Mouse (Mus musculus): ENCODE measurements around the gene Tmem234.

Tmem234 gene

DNA sequence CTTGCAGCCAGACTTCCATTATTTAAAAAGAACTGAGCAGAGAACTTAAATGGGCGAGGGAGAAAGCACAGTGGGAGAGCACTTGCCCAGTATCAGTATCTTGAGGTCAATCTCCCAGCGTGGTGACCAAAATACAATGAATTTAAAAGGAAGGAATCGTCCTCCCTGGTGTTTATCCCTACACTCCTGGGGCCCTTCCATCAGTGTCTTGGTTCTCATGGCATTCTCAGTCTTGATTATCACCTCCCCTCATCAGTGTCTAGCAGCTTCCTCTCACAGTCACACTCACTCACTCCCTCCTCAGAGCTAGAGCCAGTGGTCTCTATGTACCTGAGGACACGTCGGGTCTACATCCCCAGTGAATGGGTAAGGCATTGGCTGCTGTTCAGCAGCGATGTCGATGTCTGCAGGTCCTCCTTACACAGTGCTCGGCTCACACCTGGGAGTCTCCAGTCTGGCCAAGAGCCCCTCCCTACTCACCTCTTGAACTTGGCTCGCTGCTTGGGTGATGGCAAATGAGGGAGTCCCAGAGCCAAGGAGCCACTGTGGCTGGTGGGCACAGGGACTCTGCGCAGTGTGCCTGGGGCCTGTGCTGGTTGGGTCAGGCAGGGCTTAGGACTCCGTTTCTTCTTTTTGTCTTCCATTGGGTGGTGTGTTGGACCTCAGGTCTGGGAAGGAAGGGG lies 21.8 kb downstream of the Tmem234 start:
- no peak for DNase-seq (ENCODE audit: low spot score in 2 of 2)

DNA sequence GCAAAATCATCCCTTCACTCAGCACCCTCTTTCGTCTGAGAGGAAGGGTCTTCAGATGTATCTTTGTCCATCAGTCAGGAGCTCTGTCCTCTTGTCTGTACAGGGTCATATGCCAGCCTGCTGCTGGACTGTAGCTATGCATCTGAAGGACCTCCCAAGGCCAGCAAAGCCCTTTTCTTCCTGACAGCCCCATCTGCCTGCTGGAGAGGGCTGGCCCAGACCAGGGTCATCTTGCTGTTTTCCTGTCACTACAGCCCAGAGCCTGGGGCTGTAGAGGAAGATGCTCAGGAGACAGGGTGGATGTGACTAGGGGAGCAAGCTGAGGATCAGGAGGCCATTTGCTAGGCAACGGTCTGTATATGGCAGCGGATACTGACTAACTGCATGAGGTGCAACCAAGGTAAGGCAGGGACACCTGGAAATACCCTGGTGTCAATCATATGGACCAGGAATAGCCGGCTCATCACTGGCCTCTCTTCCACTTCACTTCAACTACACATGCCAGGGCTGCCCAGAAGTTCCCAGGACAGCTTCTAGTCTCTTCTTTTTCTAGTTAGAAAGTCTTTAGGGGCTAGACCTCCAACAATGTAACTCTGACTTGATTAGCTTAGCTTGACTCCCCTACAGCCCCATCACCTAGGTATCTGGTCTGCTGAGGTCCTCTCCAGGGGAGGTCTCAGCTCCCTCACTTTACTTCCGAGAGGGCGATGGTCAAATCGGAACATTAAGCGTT lies 22.5 kb downstream of the Tmem234 start:
- DNase-seq (ENCODE audit: low spot score in 2 of 2): no peak

- peak; percentile 34 to 52 for DNase-seq (ENCODE audit: low spot score in 2 of 2)
These were observed 23.2 kb downstream of the Tmem234 start, which contains the start of gene Ccdc28b for GRCm38 (mm10) chr4:129623681-129624091. TSS of gene Ccdc28b (minus strand) at chr4:129623947.

DNA sequence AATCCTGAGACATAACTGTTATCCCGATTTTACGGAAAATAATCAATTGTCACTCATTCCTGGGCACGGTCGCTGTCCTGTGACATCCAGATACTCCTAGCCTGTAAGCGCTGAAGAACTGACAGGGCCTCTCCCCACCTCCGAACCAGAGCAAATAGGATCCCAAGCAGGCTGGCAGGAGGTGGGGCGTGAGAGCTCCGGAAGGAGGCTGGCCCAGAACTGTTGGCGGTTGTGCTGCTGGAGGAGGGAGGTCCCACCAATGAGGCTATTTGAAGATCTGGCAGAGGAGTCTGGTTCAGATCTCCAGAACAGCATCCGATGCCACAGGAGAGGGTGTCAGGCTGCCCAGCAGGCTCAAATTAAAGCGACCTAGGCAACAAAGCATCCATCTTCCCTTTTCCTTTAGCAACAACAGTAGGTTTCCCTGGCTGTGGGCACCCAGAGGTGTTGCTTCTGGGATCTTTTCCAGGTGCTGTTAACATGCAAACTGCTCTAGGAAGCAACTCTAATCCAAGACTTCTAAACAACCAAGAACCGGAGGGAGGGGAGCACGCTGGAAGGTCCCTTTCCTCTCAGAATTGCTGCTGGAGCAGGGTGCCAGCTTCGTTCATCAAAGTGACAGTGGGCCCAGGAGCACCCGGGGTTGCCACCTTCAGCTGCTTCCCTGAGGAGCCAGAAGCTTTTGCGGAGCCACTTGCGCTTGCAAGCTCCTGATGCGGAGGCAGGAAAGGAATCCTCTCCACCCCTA lies 24.0 kb downstream of the Tmem234 start:
- peak; percentile 73 to 80 for DNase-seq (ENCODE audit: low spot score in 2 of 2)

- no peak for DNase-seq (ENCODE audit: low spot score in 2 of 2)
These were observed 24.5 kb downstream of the Tmem234 start for GRCm38 (mm10) chr4:129625029-129625370.

GRCm38 (mm10) chr4:129625496-129625895 lies 25.0 kb downstream of the Tmem234 start:
- DNase-seq (ENCODE audit: low spot score in 2 of 2): no peak

- no peak for DNase-seq (ENCODE audit: low spot score in 2 of 2)
These were observed 25.6 kb downstream of the Tmem234 start for GRCm38 (mm10) chr4:129626035-129626434.

DNA sequence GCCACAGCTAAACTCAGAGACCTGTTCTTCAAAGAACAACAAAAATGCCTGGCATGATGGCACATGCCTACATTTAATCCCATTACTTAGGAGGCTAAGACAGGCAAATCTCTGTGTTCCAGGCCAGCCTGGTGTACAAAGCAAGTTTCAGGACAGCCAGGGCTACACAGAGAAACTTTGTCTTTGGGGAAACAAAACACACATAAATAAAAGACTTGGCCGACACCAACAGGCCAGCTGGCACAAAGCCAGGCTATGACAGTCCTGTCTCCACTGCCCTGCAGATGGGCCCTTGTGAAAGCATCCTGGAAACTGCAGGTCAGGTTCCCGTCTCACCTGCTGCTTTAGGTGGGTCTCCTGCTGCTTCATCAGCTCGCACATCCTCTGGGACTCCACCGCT lies 30.5 kb downstream of the Tmem234 start:
- DNase-seq (ENCODE audit: low spot score in 2 of 2): no peak

- DNase-seq (ENCODE audit: low spot score in 2 of 2): no peak
These were observed 31.4 kb downstream of the Tmem234 start for GRCm38 (mm10) chr4:129631867-129632266.

- no peak for DNase-seq (ENCODE audit: low spot score in 2 of 2)
These were observed 33.4 kb downstream of the Tmem234 start for GRCm38 (mm10) chr4:129633852-129634251.

GRCm38 (mm10) chr4:129639221-129639620 lies 38.8 kb downstream of the Tmem234 start:
- DNase-seq (ENCODE audit: low spot score in 2 of 2): no peak

DNA sequence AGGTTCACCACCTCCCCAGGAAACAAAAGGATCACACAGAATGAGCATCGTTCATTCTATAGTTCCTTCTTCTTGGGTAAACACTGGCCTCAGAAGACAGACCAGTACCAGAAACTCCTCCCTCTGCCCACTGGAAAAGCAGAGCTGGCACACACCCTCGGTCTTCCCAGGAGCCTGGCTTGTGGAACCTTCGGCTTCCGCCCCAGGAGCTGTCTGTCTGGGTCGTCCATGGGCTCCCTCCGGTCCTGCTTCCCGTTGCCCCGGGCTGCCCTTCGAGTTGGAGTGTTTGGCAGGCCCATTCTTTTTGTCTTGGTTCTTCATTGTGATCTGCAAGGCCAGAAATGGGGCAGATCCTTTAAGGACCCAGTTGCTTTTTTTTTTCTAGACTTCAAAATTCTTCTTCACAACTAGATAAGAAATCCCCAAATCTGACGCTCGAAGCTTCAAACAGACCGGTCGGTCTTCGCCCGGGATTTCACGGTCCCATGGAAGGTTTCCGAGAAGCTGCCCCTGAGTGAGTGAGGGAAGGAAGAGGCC lies 39.7 kb downstream of the Tmem234 start:
- no peak for DNase-seq (ENCODE audit: low spot score in 2 of 2)

DNA sequence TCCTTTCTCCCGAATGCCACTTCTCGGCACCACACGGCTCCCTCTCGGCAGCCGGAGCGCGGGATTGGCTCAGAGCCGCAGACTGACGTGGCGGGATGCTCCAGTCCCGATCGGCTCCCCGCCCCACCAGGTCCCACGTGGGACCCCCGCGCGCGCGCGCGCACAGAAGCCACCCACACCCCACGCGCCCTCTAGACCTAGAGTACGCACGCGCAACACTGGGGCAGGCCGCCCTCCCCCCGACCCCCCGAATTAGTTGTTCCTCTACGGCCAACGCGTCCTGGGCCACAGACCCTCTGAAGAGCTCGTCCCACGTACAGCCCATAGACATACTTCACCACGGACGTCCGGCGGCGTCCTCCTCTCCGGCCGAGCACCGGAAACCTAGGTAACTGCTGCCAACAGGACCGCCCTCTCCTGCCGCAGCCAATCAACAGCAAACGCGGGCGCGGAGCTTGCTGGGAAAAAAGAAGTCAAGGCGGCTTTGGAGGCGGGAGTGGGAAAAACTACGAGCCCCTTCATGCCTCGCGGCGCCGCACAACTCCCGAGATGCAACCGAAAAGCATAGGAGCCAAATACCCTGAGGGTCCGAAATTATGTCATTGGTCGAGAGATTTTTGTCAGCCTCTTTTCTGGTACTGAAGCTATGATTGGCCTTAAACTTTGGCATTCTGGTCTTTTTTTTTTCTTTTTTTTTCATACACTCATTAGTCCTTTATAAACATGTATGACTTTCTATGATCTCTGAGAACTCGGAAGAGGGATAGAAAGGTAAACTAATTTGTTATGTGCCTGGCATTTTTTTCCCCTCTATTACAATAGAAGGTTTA lies 40.4 kb downstream of the Tmem234 start, which contains the start of gene Txlna:
Txlna (minus strand) TSS at position 428 of the 830 bp plus-strand sequence.
- DNase-seq (ENCODE audit: low spot score in 2 of 2): peak; percentile 94 to 96

DNA sequence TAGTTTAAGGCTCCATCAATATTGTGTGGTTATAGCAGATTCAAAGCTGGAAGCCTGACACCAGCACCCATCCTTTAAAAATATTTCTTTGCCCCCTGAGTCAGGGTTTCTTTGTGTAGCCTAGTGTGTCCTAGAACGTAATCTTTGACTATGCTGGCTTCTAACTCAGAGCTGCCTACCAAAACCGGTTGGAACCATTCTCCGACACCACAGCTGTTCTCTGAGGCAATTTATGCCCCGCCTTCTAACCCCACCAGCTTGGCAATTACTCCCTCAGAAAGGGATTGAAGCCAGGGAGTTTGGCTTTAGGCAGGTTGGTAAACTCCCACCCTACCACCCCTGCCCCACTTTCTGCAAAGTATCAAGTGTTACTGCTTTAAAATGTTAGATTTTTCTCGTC lies 41.3 kb downstream of the Tmem234 start:
- no peak for DNase-seq (ENCODE audit: low spot score in 2 of 2)

DNA sequence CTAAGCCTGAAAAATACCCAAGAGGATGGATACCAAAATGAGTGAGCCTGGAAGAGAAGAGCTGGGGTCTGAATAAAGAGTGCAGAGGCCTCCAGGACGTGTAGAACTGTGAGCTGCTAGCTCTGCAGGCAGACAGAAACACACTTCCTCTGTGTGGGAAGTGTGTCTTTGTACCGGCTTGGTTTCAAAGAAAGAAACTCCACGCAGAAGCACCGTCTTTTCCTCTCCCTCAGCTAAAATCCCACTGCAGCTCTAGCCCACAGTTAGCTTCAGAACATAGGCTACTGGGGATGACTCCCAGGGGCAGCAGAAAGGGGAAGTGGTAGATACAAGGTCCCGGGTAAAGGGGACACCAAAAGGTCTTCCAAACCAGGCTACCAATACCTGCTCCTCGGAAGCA lies 44.7 kb downstream of the Tmem234 start:
- no peak for DNase-seq (ENCODE audit: low spot score in 2 of 2)

- DNase-seq (ENCODE audit: low spot score in 2 of 2): no peak
These were observed 48.2 kb downstream of the Tmem234 start for GRCm38 (mm10) chr4:129648656-129649055.

DNA sequence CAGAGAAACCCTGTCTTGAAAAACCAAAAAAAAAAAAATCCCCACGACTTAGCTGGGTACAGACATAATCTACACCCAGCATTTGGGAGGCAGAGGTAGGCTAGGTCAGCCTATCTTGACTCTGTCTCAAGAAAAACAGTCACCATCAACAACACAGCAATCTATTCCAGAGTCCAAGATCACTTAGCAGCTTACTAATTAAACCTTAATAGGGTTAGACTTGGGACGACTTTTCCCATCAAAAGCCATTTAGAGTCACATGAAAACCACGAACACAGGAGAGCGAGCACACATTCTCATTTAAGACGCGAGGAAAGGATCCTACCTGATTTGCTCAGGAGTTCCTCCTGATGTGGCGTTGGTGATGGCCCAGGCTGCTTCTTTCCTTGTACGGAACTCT lies 49.9 kb downstream of the Tmem234 start:
- no peak for DNase-seq (ENCODE audit: low spot score in 2 of 2)

GRCm38 (mm10) chr4:129654770-129655169 lies 54.3 kb downstream of the Tmem234 start:
- DNase-seq (ENCODE audit: low spot score in 2 of 2): no peak

GRCm38 (mm10) chr4:129661584-129661983 lies 61.1 kb downstream of the Tmem234 start:
- no peak for DNase-seq (ENCODE audit: low spot score in 2 of 2)

DNA sequence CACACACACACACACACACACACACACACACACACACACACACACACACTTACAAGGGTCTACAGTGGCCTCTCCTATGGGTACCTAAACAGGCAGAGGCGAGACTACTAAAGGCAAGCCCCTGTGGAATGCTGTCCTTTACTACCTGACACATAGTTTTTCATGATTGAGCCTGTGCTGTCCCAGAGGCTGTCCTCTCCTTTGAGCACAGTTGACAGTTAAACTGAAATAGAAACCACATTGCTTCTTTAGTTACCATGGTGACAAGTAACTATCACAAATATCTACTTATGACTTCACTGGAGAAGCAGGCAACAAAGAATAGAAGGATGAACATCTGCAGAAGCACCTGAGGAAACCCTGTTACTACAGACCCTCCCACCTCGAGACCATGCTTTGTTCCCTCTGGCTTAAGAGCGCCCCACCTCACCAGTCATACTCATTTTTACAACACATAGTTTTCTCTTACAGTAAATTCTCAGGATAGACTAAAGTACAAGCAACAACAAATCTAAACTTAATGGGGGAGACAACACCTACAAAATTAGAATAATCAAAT lies 61.9 kb downstream of the Tmem234 start:
- DNase-seq (ENCODE audit: low spot score in 2 of 2): no peak

- no peak for DNase-seq (ENCODE audit: low spot score in 2 of 2)
These were observed 71.1 kb downstream of the Tmem234 start for GRCm38 (mm10) chr4:129671491-129672082.

Data from frontal cortex, postnatal 25 days (tissue).